Mouse (Mus musculus): ENCODE data around the gene Gpc4. TPM values are rescaled to one million over a fixed set of nuclear protein-coding genes. Genes with fewer than 3 reads are reported as not detected.

Gene Gpc4
- polyA plus RNA-seq, 1 experiment: 31.0 TPM

DNA sequence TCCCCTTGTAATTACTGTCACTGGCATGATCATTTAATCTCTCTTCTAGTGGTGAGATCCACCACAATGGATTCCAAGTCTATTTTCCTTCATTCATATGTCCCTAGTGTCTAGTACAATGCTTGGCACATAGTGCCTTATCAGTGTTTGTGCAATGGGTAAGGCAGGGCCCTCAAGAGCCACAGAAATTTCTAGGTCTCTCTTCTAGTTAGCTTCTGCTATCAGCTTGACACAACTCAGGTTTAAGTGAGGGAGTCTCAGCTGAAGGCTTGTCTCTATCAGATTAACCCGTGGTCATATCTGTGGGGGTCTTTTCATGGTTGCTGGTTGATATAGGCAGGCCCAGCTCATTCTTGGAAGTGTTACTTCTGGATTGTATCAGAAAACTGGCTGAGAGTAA lies 125.2 kb downstream of the Gpc4 start:
- H3K27ac ChIP-seq (ENCODE audit: insufficient read depth, low read depth, low read length): no peak overlapping the region
- H3K36me3 ChIP-seq (ENCODE audit: control insufficient read depth, insufficient read depth, low read length): no peaks in the 10 kb centered on the region

DNA sequence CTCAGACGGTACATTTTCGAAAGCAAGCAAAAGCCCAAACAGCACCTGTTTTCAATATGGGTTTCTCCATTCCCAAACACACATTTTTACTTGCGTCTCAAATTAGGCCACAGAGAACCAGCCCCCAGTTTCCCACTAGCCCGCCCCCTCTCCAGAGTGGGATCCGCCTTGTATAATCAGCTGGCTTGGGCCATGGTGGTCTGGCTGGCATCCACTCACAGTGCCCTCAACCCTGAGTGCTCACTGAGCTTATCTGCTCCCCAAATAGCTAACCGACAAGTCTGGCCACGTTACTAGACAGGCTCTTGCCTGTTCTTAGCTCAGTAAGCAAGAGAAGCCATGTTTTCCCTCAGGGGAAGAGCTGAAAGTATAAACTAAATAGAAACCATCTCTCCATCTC lies 134.9 kb downstream of the Gpc4 start:
- Histone ChIP-seq H3K4me1 (ENCODE audit: control insufficient read depth, insufficient read depth, insufficient read length, low read length) (no peaks in the 10 kb centered on the region), H3K27me3 (ENCODE audit: control insufficient read depth, insufficient read depth, low read length) (no peaks in the 10 kb centered on the region), H3K36me3 (ENCODE audit: control insufficient read depth, insufficient read depth, low read length) (no peaks in the 10 kb centered on the region), H3K27ac (ENCODE audit: insufficient read depth, low read depth, low read length) (no peak overlapping the region), H3K4me3 (ENCODE audit: low read depth, low read length) (no peak overlapping the region)
- TF ChIP-seq CTCF (IDR thresholded peaks at IDR 0.05; ENCODE audit: extremely low read depth, insufficient read length, insufficient replicate concordance, low read depth, low read length) (no peak), POLR2A (IDR thresholded peaks at IDR 0.05; ENCODE audit: low read depth, low read length) (no peak)
- 84% methylated on average over 7 of the region's 7 CpGs for WGBS

More for the DNA sequence above, 125.2 kb downstream of the Gpc4 start:
- no peaks in the 10 kb centered on the region for H3K27me3 ChIP-seq (ENCODE audit: control insufficient read depth, insufficient read depth, low read length)
- H3K4me3 ChIP-seq (ENCODE audit: low read depth, low read length): no peak overlapping the region
- WGBS: 54% methylated on average over 1 of the region's 1 CpGs
- TF ChIP-seq CTCF (IDR thresholded peaks at IDR 0.05; ENCODE audit: extremely low read depth, insufficient read length, insufficient replicate concordance, low read depth, low read length): no peak
- TF ChIP-seq POLR2A (IDR thresholded peaks at IDR 0.05; ENCODE audit: low read depth, low read length): no peak
- H3K4me1 ChIP-seq (ENCODE audit: control insufficient read depth, insufficient read depth, insufficient read length, low read length): no peaks in the 10 kb centered on the region

DNA sequence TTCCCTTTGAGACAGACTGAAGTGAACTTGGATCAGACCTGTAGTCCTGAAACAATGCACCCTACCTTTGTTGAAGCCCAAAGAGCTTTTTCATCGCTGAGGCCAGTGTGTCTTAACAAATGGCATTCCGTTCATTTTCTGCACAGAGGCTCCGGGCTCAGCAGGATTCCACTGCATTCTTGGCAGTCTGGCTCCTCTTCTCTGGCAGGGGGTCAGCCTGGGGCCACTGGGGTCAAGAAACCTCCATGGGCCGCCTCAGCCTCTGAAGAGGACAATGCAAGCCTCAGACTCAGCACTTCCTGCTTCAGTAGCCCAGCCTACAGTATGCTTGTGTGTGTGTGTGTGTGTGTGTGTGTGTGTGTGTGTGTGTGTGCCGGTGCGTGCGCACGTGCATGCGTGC lies 147.4 kb downstream of the Gpc4 start:
- H3K36me3 ChIP-seq (ENCODE audit: control insufficient read depth, insufficient read depth, low read length): no peaks in the 10 kb centered on the region
- no peak overlapping the region for H3K4me3 ChIP-seq (ENCODE audit: low read depth, low read length)
- TF ChIP-seq POLR2A (IDR thresholded peaks at IDR 0.05; ENCODE audit: low read depth, low read length): no peak
- no peaks in the 10 kb centered on the region for H3K4me1 ChIP-seq (ENCODE audit: control insufficient read depth, insufficient read depth, insufficient read length, low read length)
- WGBS: 63% methylated on average over 9 of the region's 9 CpGs
- no peaks in the 10 kb centered on the region for H3K27me3 ChIP-seq (ENCODE audit: control insufficient read depth, insufficient read depth, low read length)
- H3K27ac ChIP-seq (ENCODE audit: insufficient read depth, low read depth, low read length): no peak overlapping the region

Other genes starting within 250 kb of the Gpc4 start
- gene 1700080O16Rik, start 192.5 kb downstream of the Gpc4 start, polyA plus RNA-seq (2012; rRNA removed): not detected in 2 replicates

Data from small intestine, adult 2 months (tissue).